Mouse (Mus musculus) heart, embryonic 15.5 days (tissue): ENCODE data around the gene Cdc42ep3. TPM values are rescaled to one million over a fixed set of nuclear protein-coding genes. Genes with fewer than 3 reads are reported as not detected.

Experiments
- ATAC-seq: fragments of 200-750 bp; cut with Nextera tagmentation; replicated peaks from 2 replicates; pipeline ENCODE4 v1.8.0; 2017; ENCODE audit warnings: low read depth, moderate TSS enrichment; ENCODE audit not compliant: insufficient number of reproducible peaks, insufficient read depth, low FRiP score
- H3K27ac ChIP-seq: fragments of 300-500 bp; sonication (generic); 2 replicates; pipeline ENCODE4 v1.5.1; 2015; ENCODE audit warnings: mild to moderate bottlenecking, inconsistent platforms
- H3K27me3 ChIP-seq: fragments of 300-500 bp; sonication (generic); 2 replicates; pipeline ENCODE4 v1.6.1; 2015; ENCODE audit warnings: inconsistent platforms
- H3K36me3 ChIP-seq: fragments of 300-500 bp; sonication (generic); 2 replicates; pipeline ENCODE4 v1.6.1; 2015; ENCODE audit warnings: mild to moderate bottlenecking, inconsistent platforms
- H3K4me1 ChIP-seq: fragments of 300-500 bp; sonication (generic); replicated peaks from 2 replicates; pipeline ENCODE4 v1.6.1; 2015; ENCODE audit warnings: inconsistent platforms
- H3K4me2 ChIP-seq: fragments of 300-500 bp; sonication (generic); 2 replicates; pipeline ENCODE4 v1.6.1; 2015; ENCODE audit warnings: inconsistent platforms, mild to moderate bottlenecking, moderate library complexity
- H3K4me3 ChIP-seq: fragments of 300-500 bp; sonication (generic); 2 replicates; pipeline ENCODE4 v1.5.1; 2015; ENCODE audit warnings: mild to moderate bottlenecking, inconsistent platforms
- H3K9ac ChIP-seq: fragments of 300-500 bp; sonication (generic); 2 replicates; pipeline ENCODE4 v1.6.1; 2015; ENCODE audit warnings: mild to moderate bottlenecking, inconsistent platforms
- H3K9me3 ChIP-seq: fragments of 300-500 bp; sonication (generic); replicated peaks from 2 replicates; pipeline ENCODE4 v1.6.1; 2016; ENCODE audit warnings: inconsistent platforms
- WGBS: fragments of 180-500 bp; shearing (Covaris S2); methylation state at CpG from one replicate; pipeline ENCODE4 v1.1.7; 2015; ENCODE audit warnings: mixed read lengths; 5-methylcytosine and 5-hydroxymethylcytosine counted together
- polyA plus RNA-seq: library from polyadenylated mRNA; unstranded; fragments of >200 nt; fragmentation: Nextera tagmentation; extraction: Ambion mirVana; gene quantifications from 2 replicates; pipeline ENCODE4 v1.2.1, GENCODE M21; 2015

Gene Cdc42ep3
- polyA plus RNA-seq, 1 experiment from 2014 or later = 80.9 TPM

DNA sequence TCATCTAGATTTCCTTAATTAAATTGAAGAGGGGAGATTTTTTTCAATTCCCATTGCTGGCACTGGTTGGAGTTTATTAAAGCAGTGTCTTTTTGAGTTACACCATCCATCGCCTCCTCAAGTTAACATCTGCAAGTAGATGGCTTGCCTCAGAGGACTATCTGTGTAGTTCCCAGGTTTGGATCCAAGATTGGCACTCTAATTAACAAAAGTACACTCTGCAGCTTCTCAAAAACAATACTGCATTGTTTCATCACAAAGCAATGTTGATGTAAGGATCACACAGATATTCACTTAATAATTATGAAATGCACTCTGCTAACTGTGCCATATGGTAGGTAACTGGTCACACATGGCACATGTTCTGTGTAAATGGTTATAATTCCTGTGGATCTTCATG lies 45.4 kb downstream of the Cdc42ep3 start:
- Histone ChIP-seq H3K4me2 (no peak overlapping the region), H3K36me3 (no peaks in the 10 kb centered on the region), H3K4me3 (no peak overlapping the region), H3K4me1 (no peaks in the 10 kb centered on the region), H3K9me3 (no peaks in the 10 kb centered on the region), H3K27ac (no peak overlapping the region), H3K27me3 (no peaks in the 10 kb centered on the region), H3K9ac (no peak overlapping the region)
- 90% methylated on average over 1 of the region's 1 CpGs for WGBS
- ATAC-seq = no peak

- 81% methylated on average over 7 of the region's 7 CpGs for WGBS
- Histone ChIP-seq H3K9me3 (no peaks in the 10 kb centered on the region), H3K27me3 (no peaks in the 10 kb centered on the region), H3K4me1 (no peaks in the 10 kb centered on the region), H3K36me3 (no peaks in the 10 kb centered on the region), H3K4me2 (no peak overlapping the region), H3K9ac (no peak overlapping the region), H3K4me3 (no peak overlapping the region), H3K27ac (no peak overlapping the region)
- ATAC-seq = no peak
Observed at GRCm38 (mm10) chr17:79305644-79306043, 49.2 kb downstream of the Cdc42ep3 start.

GRCm38 (mm10) chr17:79303744-79304497 lies 51.0 kb downstream of the Cdc42ep3 start:
- H3K36me3 ChIP-seq = no peaks in the 10 kb centered on the region
- H3K4me2 ChIP-seq = no peak overlapping the region
- ATAC-seq = no peak
- no peak overlapping the region for H3K9ac ChIP-seq
- no peaks in the 10 kb centered on the region for H3K4me1 ChIP-seq
- H3K9me3 ChIP-seq = no peaks in the 10 kb centered on the region
- no peaks in the 10 kb centered on the region for H3K27me3 ChIP-seq
- 84% methylated on average over 17 of the region's 17 CpGs for WGBS
- H3K4me3 ChIP-seq = no peak overlapping the region
- no peak overlapping the region for H3K27ac ChIP-seq

- Histone ChIP-seq H3K36me3 (no peaks in the 10 kb centered on the region), H3K27ac (no peak overlapping the region), H3K9me3 (no peaks in the 10 kb centered on the region), H3K27me3 (no peaks in the 10 kb centered on the region), H3K4me3 (no peak overlapping the region), H3K4me1 (no peaks in the 10 kb centered on the region), H3K9ac (no peak overlapping the region), H3K4me2 (no peak overlapping the region)
- 91% methylated on average over 3 of the region's 3 CpGs for WGBS
- ATAC-seq = no peak
Observed at GRCm38 (mm10) chr17:79303238-79303637, 51.7 kb downstream of the Cdc42ep3 start.

DNA sequence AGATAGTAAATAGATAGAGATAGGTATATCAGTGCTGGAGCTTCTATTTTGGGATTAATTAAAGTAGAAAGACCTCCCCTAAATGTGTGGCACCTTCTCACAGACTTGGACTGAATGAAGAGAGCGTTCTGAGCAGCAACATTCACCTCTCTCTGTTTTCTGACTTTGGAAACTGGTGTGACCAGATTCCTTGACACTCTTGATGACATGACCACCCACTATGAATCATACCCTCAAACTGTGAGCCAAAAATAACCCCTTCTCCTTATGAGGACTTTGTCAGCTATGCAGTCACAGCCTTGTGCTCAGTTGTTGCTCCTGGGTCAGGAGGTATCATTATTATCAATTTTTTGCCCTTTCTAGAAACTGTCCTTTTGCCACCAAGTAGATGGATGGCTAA lies 55.0 kb downstream of the Cdc42ep3 start:
- H3K36me3 ChIP-seq = no peaks in the 10 kb centered on the region
- peaks cover 8% of the 10 kb centered on the region for H3K4me1 ChIP-seq
- ATAC-seq = no peak
- H3K4me3 ChIP-seq = no peak overlapping the region
- H3K9me3 ChIP-seq = no peaks in the 10 kb centered on the region
- no peak overlapping the region for H3K9ac ChIP-seq
- H3K27ac ChIP-seq = no peak overlapping the region
- no peak overlapping the region for H3K4me2 ChIP-seq
- 78% methylated on average over 1 of the region's 1 CpGs for WGBS
- no peaks in the 10 kb centered on the region for H3K27me3 ChIP-seq

DNA sequence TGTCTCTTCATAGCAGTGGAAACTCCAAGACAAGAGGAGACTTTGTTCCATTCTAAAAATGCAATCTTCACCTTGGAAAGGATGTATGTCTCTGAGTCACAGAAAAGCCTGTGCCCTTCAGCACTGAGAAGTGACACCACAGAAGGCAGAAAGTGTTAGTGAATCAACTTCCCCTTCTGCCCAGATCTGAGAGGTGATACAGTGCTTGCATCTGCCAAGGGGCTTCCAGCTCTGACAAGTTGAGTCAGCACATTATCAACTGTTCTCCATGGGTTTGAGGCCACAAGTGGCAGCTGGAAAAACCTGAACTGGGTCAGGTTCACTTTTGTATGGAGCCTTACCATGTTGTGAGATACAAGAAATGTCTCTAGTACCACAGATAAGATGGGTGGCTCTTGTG lies 55.9 kb downstream of the Cdc42ep3 start:
- Histone ChIP-seq H3K36me3 (no peaks in the 10 kb centered on the region), H3K27ac (no peak overlapping the region), H3K27me3 (no peaks in the 10 kb centered on the region), H3K9me3 (no peaks in the 10 kb centered on the region), H3K9ac (no peak overlapping the region), H3K4me2 (no peak overlapping the region), H3K4me1 (peaks cover 10% of the 10 kb centered on the region), H3K4me3 (no peak overlapping the region)
- no peak for ATAC-seq

GRCm38 (mm10) chr17:79295926-79296325 lies 59.0 kb downstream of the Cdc42ep3 start:
- H3K27me3 ChIP-seq = no peaks in the 10 kb centered on the region
- H3K9me3 ChIP-seq = no peaks in the 10 kb centered on the region
- H3K9ac ChIP-seq = no peak overlapping the region
- WGBS = 46% methylated on average over 4 of the region's 4 CpGs
- H3K4me1 ChIP-seq = peaks cover 10% of the 10 kb centered on the region
- H3K36me3 ChIP-seq = no peaks in the 10 kb centered on the region
- H3K27ac ChIP-seq = peak overlapping the region; percentile 20
- H3K4me3 ChIP-seq = no peak overlapping the region
- ATAC-seq = 0 out of 2 replicates have a peak, but pooled peaks have one; percentile 31
- H3K4me2 ChIP-seq = no peak overlapping the region

GRCm38 (mm10) chr17:79291672-79292071 lies 63.2 kb downstream of the Cdc42ep3 start:
- 76% methylated on average over 5 of the region's 5 CpGs for WGBS
- H3K9me3 ChIP-seq = no peaks in the 10 kb centered on the region

DNA sequence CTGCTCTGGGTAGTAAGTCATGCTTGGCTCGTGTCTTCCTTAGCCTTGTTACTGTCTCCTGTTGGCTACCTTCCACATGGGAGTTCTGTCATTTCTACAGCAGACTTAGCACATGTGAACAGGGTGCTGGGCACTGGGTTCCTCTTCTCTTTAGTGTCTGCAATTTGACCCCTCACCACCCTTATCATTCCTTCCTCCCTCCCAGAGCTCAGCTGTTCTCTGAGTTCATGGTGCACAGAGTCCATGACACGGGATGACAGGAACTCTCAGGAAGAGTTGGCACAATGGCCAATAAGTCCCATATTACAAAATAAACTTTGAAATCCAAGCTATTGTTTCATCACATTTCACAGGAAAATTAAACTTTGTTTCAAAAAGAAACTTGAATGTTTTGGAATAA lies 64.2 kb downstream of the Cdc42ep3 start:
- no peak for ATAC-seq
- no peak overlapping the region for H3K27ac ChIP-seq
- no peak overlapping the region for H3K9ac ChIP-seq
- H3K4me3 ChIP-seq = no peak overlapping the region
- peaks cover 5% of the 10 kb centered on the region for H3K4me1 ChIP-seq
- 57% methylated on average over 2 of the region's 2 CpGs for WGBS
- no peaks in the 10 kb centered on the region for H3K36me3 ChIP-seq
- no peaks in the 10 kb centered on the region for H3K9me3 ChIP-seq
- H3K27me3 ChIP-seq = no peaks in the 10 kb centered on the region
- no peak overlapping the region for H3K4me2 ChIP-seq

More at GRCm38 (mm10) chr17:79291672-79292071, 63.2 kb downstream of the Cdc42ep3 start:
- Histone ChIP-seq H3K4me2 (no peak overlapping the region), H3K4me1 (peaks cover 12% of the 10 kb centered on the region), H3K27me3 (no peaks in the 10 kb centered on the region), H3K9ac (no peak overlapping the region), H3K27ac (no peak overlapping the region), H3K4me3 (no peak overlapping the region), H3K36me3 (no peaks in the 10 kb centered on the region)
- ATAC-seq = no peak

GRCm38 (mm10) chr17:79287302-79287701 lies 67.6 kb downstream of the Cdc42ep3 start:
- Histone ChIP-seq H3K27me3 (no peaks in the 10 kb centered on the region), H3K4me2 (peak overlapping the region; percentile 31; the same call in 1 of the 2 replicates), H3K4me1 (0 out of 2 replicates have a peak, but pooled peaks cover 3% of the 10 kb centered on the region), H3K27ac (no peak overlapping the region), H3K36me3 (no peaks in the 10 kb centered on the region), H3K9me3 (no peaks in the 10 kb centered on the region), H3K4me3 (no peak overlapping the region; the same call in 1 of the 2 replicates), H3K9ac (no peak overlapping the region)
- WGBS = 50% methylated on average over 13 of the region's 13 CpGs
- no peak for ATAC-seq

DNA sequence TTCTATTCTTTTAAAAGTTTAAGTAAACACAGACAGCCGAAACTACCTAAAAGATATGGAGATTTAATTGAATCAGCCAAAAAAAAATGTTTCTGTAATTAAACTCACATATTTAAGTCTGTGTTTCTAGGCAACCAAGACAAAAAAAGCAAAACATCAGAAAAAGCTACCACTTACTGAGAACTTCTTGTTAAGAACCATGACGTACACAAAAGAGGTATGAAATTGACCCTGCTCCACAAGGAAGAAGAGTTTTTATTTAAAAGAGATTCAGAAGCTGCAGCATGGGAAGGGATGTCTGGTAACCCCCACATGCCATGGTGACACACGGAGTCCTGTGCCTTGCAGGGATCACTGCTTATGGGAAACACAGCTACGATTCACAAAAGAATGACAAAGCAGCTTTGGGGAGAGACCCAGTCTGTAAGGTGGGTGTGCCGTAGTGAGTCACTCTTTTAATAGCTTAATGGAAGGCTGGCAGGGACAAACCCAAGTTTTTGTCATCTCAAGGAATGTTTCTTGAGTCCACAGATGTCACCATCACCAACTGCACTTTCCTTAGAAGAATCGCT lies 69.8 kb downstream of the Cdc42ep3 start:
- Histone ChIP-seq H3K9ac (no peak overlapping the region), H3K4me1 (no peaks in the 10 kb centered on the region), H3K4me3 (no peak overlapping the region), H3K4me2 (no peak overlapping the region), H3K36me3 (no peaks in the 10 kb centered on the region), H3K9me3 (no peaks in the 10 kb centered on the region), H3K27me3 (no peaks in the 10 kb centered on the region), H3K27ac (no peak overlapping the region)
- 73% methylated on average over 6 of the region's 6 CpGs for WGBS
- ATAC-seq = no peak
